Mouse (Mus musculus): ENCODE results near the gene Zscan4c. TPM values are rescaled to one million over a fixed set of nuclear protein-coding genes. Genes with fewer than 3 reads are reported as not detected.
"Not testable (repeated sequence)": the region's sequence is repeated elsewhere in the genome, so short reads cannot be mapped to it uniquely, and the experiment has no call there.

Gene Zscan4c
- not detected for total RNA-seq (2021)

DNA sequence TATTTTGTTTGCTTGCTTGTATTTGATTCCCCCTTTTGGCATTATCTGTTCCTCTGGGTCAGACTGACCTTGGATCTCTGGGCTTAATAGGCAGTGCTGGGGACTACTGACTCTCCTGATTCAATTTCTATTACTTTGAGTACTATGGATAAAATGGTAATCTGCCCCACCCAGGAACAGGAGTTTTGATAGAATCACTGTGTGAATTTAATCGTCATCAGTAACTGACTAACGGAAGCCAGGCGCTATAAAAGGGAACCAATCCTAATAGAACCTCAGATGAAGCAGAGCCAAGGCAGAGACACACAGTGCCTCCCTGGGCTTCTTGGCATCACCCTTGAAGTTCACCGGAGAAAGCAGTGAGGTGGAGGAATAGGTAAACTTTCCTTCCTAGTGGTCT lies at the start of gene Zscan4c:
TSS of gene Zscan4c (plus strand) at position 301 of the 400 bp plus-strand sequence.
- DNase-seq (ENCODE audit: low spot score); intact Hi-C loops (cut with DNase I): not testable (repeated sequence)

Small RNA genes within 50 kb of the gene (microRNA-seq; reads per million reads assigned to microRNA genes)
- not detected for gene Mir297-1

Other genes with a start within 250 kb of the Zscan4c start
- not detected for gene Zscan4b, start 100.7 kb upstream of the Zscan4c start, total RNA-seq (2021)
- not detected for gene Zscan4-ps1, start 63.9 kb downstream of the Zscan4c start, total RNA-seq (2021)
- not detected for gene Zscan4d, start 160.4 kb downstream of the Zscan4c start, total RNA-seq (2021)

Measured in heart, postnatal 25 days (tissue).